Mouse (Mus musculus) E14TG2a.4 (cell line): Measurements from ENCODE around the gene Msh4.

ENCODE experiments used
- CTCF ChIP-seq: conservative IDR thresholded peaks from 2 replicates; pipeline ENCODE4 v1.5.1; 2014; ENCODE audit warnings: low read length
- NANOG ChIP-seq: IDR thresholded peaks from 2 replicates; pipeline ENCODE4 v1.6.1; 2014; ENCODE audit warnings: borderline replicate concordance, low read length, mixed read lengths
- POU5F1 ChIP-seq: IDR thresholded peaks from 2 replicates; pipeline ENCODE4 v1.6.1; 2014; ENCODE audit warnings: low read length, borderline replicate concordance

DNA sequence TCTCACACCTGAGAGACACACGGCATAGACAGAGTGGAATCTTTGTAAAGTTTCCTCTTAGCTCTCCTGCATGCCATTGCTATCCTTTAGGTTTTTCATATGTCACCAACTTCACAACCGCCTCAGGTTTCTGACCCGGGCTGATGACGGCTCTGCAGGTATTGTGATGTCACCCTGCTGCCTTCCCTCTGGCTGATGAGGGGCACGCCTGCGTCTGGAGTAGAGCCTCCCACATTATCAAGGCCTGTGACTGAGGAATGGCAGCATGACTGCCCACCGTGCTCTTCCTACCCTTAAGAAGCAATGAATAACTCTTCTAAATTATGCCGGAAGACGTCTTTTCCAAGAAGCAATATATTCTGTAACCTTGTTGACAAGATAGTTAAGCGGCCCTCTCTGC, 61.9 kb downstream of the Msh4 start, which contains the start of gene Asb17:
- TF ChIP-seq CTCF (no peak), POU5F1 (no peak), NANOG (no peak)
